In the genomic region with DNA sequence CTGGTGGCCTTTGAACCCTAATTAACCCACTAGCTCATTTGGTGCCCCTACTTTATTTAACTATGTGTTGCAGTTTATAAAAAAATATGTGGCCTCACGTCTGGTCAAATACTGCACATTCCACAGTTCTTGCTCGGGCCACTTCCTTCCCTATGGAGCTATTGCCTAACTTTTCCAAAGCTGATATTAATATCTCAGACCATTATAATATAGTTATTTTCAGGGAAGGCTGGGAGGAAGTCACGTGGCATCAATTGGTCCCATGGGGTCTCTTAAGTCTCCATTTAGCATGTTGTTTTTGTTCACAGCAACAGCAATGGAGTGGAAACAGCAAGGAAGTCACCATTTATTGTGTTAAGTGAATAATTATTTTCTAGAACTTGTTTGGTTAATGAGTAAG, we compare ENCODE assay signal across 20 mouse cellular contexts.
DNase-seq lines count a peak whose midpoint lies in the region; ATAC-seq and TF ChIP-seq lines count a peak whose summit lies in the region.
"Had no signal": no experiment of that assay in that cellular context is flagged by ENCODE, and none has a peak within 500 bp of the region (broad histone marks: within the 10 kb centered on the region; RNA-seq: fewer than 3 reads in every experiment).

No protein-coding gene starts in this region.

- peak overlapping the region; percentile 55; the same call in 1 of the 2 replicates for H3K27ac ChIP-seq in gastrocnemius, adult 2 months
- no peak overlapping the region for H3K27ac ChIP-seq in kidney, adult 2 months (ENCODE audit: insufficient read depth, low read depth, low read length)
- no peak overlapping the region for H3K27ac ChIP-seq in kidney, embryonic 14.5 days (ENCODE audit: low read depth, low read length)
- no peak overlapping the region for H3K27ac ChIP-seq in lung, postnatal 0 days (ENCODE audit: low read length)
- H3K27ac ChIP-seq in liver, postnatal 0 days (ENCODE audit: low read depth): no peak overlapping the region
- H3K27ac ChIP-seq: forebrain, embryonic 12.5 days; liver, embryonic 14.5 days; midbrain, embryonic 15.5 days; neural tube, embryonic 15.5 days had no signal

- TF ChIP-seq EP300 in lung, postnatal 0 days (IDR thresholded peaks at IDR 0.05): no peak
- TF ChIP-seq EP300 in liver, postnatal 0 days (IDR thresholded peaks at IDR 0.05; ENCODE audit: low read depth): no peak

- DNase-seq in gastrocnemius, adult 2 months: peak; percentile 36
- DNase-seq in gastrocnemius, postnatal 36 days: no peak
- DNase-seq in kidney, adult 2 months: peak; percentile 42
- DNase-seq in lung, postnatal 0 days (ENCODE audit: low spot score): peak; percentile 58
- no peak for DNase-seq in lung, postnatal 4 days
- no peak for DNase-seq in liver, postnatal 0 days
- no peak for DNase-seq in adrenal gland, postnatal 36 days
- DNase-seq: cerebellum, adult 8-10 months; lung, postnatal 14 days; spleen, adult 18-20 months; thymus, postnatal 4 days had no signal

- no peaks in the 10 kb centered on the region for H3K27me3 ChIP-seq in kidney, adult 2 months (replicated peaks; ENCODE audit: control insufficient read depth, insufficient read depth, low read length)
- H3K27me3 ChIP-seq in kidney, embryonic 14.5 days (ENCODE audit: control insufficient read depth, insufficient read depth, low read length): no peaks in the 10 kb centered on the region
- H3K27me3 ChIP-seq in lung, postnatal 0 days (replicated peaks; ENCODE audit: insufficient read depth, low read length): no peaks in the 10 kb centered on the region
- no peaks in the 10 kb centered on the region for H3K27me3 ChIP-seq in liver, postnatal 0 days (ENCODE audit: insufficient read depth, low read length)
- H3K27me3 ChIP-seq: CH12.LX; midbrain, embryonic 15.5 days; neural tube, embryonic 15.5 days had no signal

- H3K36me3 ChIP-seq in kidney, adult 2 months (ENCODE audit: control insufficient read depth, insufficient read depth, low read length): no peaks in the 10 kb centered on the region
- no peaks in the 10 kb centered on the region for H3K36me3 ChIP-seq in kidney, embryonic 14.5 days (ENCODE audit: control insufficient read depth, insufficient read depth, low read length)
- no peaks in the 10 kb centered on the region for H3K36me3 ChIP-seq in lung, postnatal 0 days (ENCODE audit: insufficient read depth, low read length)
- no peaks in the 10 kb centered on the region for H3K36me3 ChIP-seq in liver, postnatal 0 days (replicated peaks; ENCODE audit: insufficient read depth, low read length)
- H3K36me3 ChIP-seq: forebrain, embryonic 12.5 days; limb, embryonic 13.5 days; midbrain, embryonic 15.5 days; neural tube, embryonic 15.5 days had no signal

- H3K9ac ChIP-seq in kidney, embryonic 14.5 days (ENCODE audit: low read depth, low read length): no peak overlapping the region
- no peak overlapping the region for H3K9ac ChIP-seq in lung, postnatal 0 days (replicated peaks; ENCODE audit: low read depth)
- no peak overlapping the region for H3K9ac ChIP-seq in liver, postnatal 0 days (replicated peaks)
- H3K9ac ChIP-seq: forebrain, embryonic 12.5 days; limb, embryonic 13.5 days; liver, embryonic 14.5 days; midbrain, embryonic 15.5 days; neural tube, embryonic 15.5 days had no signal

- peaks cover 3% of the 10 kb centered on the region; the same call in 1 of the 2 replicates for H3K4me1 ChIP-seq in kidney, adult 2 months (ENCODE audit: control insufficient read depth, insufficient read depth, low read length)
- peaks cover 4% of the 10 kb centered on the region; the same call in 1 of the 2 replicates for H3K4me1 ChIP-seq in kidney, embryonic 14.5 days (ENCODE audit: control insufficient read depth, insufficient read depth, low read length)
- peaks cover 11% of the 10 kb centered on the region; the same call in 1 of the 2 replicates for H3K4me1 ChIP-seq in lung, postnatal 0 days (ENCODE audit: insufficient read depth, low read depth, low read length)
- H3K4me1 ChIP-seq in liver, postnatal 0 days (ENCODE audit: insufficient read depth): peaks cover 7% of the 10 kb centered on the region

- ATAC-seq in kidney, embryonic 14.5 days (ENCODE audit: low FRiP score, low TSS enrichment): no peak
- no peak for ATAC-seq in lung, postnatal 0 days
- no peak for ATAC-seq in liver, postnatal 0 days
- ATAC-seq: hindbrain, embryonic 16.5 days; intestine, embryonic 16.5 days; midbrain, embryonic 15.5 days had no signal

- WGBS in kidney, adult 2 months: 13% methylated on average over 3 of the region's 3 CpGs
- 54% methylated on average over 3 of the region's 3 CpGs for WGBS in kidney, embryonic 14.5 days
- 28% methylated on average over 3 of the region's 3 CpGs for WGBS in lung, postnatal 0 days
- WGBS in liver, postnatal 0 days (ENCODE audit: insufficient replicate concordance): 57% methylated on average over 3 of the region's 3 CpGs

- H3K4me3 ChIP-seq in gastrocnemius, adult 2 months: no peak overlapping the region
- no peak overlapping the region for H3K4me3 ChIP-seq in kidney, adult 2 months (ENCODE audit: insufficient read depth, low read depth, low read length)
- no peak overlapping the region for H3K4me3 ChIP-seq in kidney, embryonic 14.5 days (ENCODE audit: low read length)
- no peak overlapping the region for H3K4me3 ChIP-seq in lung, postnatal 0 days (ENCODE audit: low read depth, low read length)
- no peak overlapping the region for H3K4me3 ChIP-seq in liver, postnatal 0 days (ENCODE audit: low read depth, low read length)
- H3K4me3 ChIP-seq: forebrain, embryonic 12.5 days; limb, embryonic 13.5 days; midbrain, embryonic 15.5 days; neural tube, embryonic 15.5 days had no signal

- intact Hi-C loops in gastrocnemius, adult 2 months (cut with DNase I): no loop called here
- intact Hi-C loops in gastrocnemius, postnatal 36 days (cut with DNase I): no loop called here

- TF ChIP-seq POLR2A in kidney, adult 2 months (IDR thresholded peaks at IDR 0.05; ENCODE audit: low read depth, low read length): no peak

- TF ChIP-seq CTCF in gastrocnemius, adult 2 months (IDR thresholded peaks at IDR 0.05): no peak; the same call in 1 of the 2 replicates
- no peak for TF ChIP-seq CTCF in kidney, adult 2 months (conservative IDR thresholded peaks at IDR 0.05; ENCODE audit: insufficient read depth, insufficient read length, low read depth, low read length)
- 0 out of 2 replicates have a peak, but pooled peaks have one; percentile 8 for TF ChIP-seq CTCF in lung, postnatal 0 days (IDR thresholded peaks at IDR 0.05)
- TF ChIP-seq CTCF in liver, postnatal 0 days (IDR thresholded peaks at IDR 0.05; ENCODE audit: low read depth): no peak

- H3K9me3 ChIP-seq in kidney, embryonic 14.5 days (ENCODE audit: control insufficient read depth, low read length): no peaks in the 10 kb centered on the region
- H3K9me3 ChIP-seq in lung, postnatal 0 days (ENCODE audit: low read length): no peaks in the 10 kb centered on the region
- H3K9me3 ChIP-seq in liver, postnatal 0 days (ENCODE audit: low read length): no peaks in the 10 kb centered on the region
- H3K9me3 ChIP-seq: forebrain, embryonic 12.5 days; limb, embryonic 13.5 days; midbrain, embryonic 15.5 days; neural tube, embryonic 15.5 days had no signal

- no peak overlapping the region for H3K4me2 ChIP-seq in kidney, embryonic 14.5 days (replicated peaks; ENCODE audit: low read depth, low read length)
- no peak overlapping the region for H3K4me2 ChIP-seq in lung, postnatal 0 days (replicated peaks; ENCODE audit: low read depth, low read length)
- H3K4me2 ChIP-seq in liver, postnatal 0 days (ENCODE audit: low read depth, low read length): no peak overlapping the region
- H3K4me2 ChIP-seq: forebrain, embryonic 12.5 days; limb, embryonic 13.5 days; midbrain, embryonic 15.5 days; neural tube, embryonic 15.5 days had no signal

Comparison
In these comparisons a context has a peak if more than half of its experiments do, and no peak if none do; other contexts are left out.
1. DNase-seq: peak in gastrocnemius, adult 2 months (single experiment), kidney, adult 2 months (single experiment) and lung, postnatal 0 days (single experiment); none in gastrocnemius, postnatal 36 days (0 of 2), lung, postnatal 4 days (0 of 2), liver, postnatal 0 days (single experiment) and adrenal gland, postnatal 36 days (0 of 2).